Mouse (Mus musculus) embryonic fibroblast, embryonic 13.5 days (primary cell): ENCODE data around the gene Mmd.

ENCODE experiments used
- CTCF ChIP-seq: IDR thresholded peaks from 2 replicates; pipeline ENCODE4 v1.5.1; 2011; ENCODE audit warnings: mild to moderate bottlenecking, control low read depth, low read length, moderate library complexity, borderline replicate concordance; ENCODE audit not compliant: insufficient read depth
- POLR2A ChIP-seq: IDR thresholded peaks from 2 replicates; pipeline ENCODE4 v1.6.1; 2011; ENCODE audit warnings: low read depth, mild to moderate bottlenecking, control low read depth, low read length, moderate library complexity

GRCm38 (mm10) chr11:90200826-90201225, 48.4 kb upstream of the Mmd start:
- TF ChIP-seq POLR2A (no peak), CTCF (no peak)
